Mouse (Mus musculus): ENCODE results near the gene Gm1673.
"Not testable (repeated sequence)": the region's sequence is repeated elsewhere in the genome, so short reads cannot be mapped to it uniquely, and the experiment has no call there.

The Gm1673 gene

GRCm38 (mm10) chr5:33983309-33984121 lies at the start of gene Gm1673:
Gm1673 (plus strand) TSS chr5:33983433.
- DNase-seq (ENCODE audit: low read depth, low spot score), result peak; percentile 72

DNA sequence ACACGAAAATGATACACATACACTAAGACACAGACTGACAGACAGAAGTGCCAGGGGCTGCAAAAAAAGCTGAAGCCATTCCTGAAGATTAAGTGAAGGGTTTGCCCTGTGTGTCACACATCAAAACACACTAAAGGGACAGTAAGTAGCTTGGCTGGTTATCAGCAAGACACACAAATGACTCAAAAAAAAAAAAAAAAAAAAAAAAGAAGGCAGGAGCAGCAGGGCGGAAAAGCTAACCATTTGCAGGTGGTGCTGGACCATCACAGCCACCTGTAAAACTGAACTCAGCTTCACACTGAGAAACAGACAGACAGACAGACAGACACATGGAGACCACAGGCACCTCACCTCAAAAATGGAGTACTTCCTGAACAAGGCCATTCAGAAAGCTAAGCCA lies 49.2 kb upstream of the Gm1673 start:
- DNase-seq (ENCODE audit: low read depth, low spot score), result no peak

GRCm38 (mm10) chr5:33934877-33935276 lies 48.4 kb upstream of the Gm1673 start:
- no peak for DNase-seq (ENCODE audit: low read depth, low spot score)

- no peak for DNase-seq (ENCODE audit: low read depth, low spot score)
Observed at GRCm38 (mm10) chr5:33935700-33936111, 47.5 kb upstream of the Gm1673 start.

DNA sequence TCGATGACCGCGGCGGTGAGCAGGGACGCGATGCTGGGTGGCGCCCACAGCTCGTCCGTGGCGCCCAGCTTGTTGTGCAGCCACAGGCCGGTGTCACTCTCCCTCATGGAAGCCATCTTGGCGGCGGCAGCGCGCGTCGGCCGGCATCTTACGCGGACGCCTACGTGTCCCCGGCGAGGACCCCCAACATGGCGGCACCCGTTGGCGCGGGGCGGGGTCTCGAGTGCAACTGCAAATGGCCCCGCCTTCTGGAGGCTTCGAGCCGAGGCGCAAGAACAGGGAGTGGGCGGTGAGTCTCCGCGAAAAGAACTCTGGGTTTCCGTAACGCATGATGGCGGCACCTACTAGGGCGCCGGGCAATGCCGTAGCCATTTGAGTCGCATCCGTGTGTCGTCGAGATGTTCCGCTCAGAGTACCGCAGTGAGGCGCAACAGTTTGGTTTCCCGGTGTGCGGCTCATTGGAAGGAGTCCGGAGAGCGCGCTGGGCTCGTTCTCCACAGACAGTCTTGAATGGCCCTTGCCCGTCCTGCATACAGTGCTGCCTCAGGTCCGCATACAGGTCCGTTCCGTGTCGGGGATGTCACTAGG lies 47.0 kb upstream of the Gm1673 start, which contains the start of gene Nelfa:
TSS of gene Nelfa (minus strand) at position 294 of the 588 bp plus-strand sequence.
- DNase-seq (ENCODE audit: low read depth, low spot score), result peak; percentile 97

DNA sequence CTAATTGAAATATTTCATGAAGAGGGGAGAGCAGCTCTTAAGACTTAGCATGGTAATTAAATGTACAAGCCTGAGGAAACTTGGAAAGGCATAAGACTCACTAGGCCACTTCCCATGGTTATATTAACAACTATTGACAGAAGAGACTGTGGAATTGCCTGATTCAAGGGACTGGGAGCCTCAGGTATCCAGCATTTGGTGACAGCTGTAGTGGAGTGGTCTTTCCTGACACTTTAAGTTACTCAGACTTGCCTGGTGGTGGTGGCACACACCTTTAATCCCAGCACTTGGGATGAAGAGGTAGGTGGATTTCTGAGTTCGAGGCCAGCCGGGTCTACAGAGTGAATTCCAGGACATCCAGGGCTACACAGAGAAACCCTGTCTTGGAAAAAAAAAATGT lies 46.0 kb upstream of the Gm1673 start:
- no peak for DNase-seq (ENCODE audit: low read depth, low spot score)

DNA sequence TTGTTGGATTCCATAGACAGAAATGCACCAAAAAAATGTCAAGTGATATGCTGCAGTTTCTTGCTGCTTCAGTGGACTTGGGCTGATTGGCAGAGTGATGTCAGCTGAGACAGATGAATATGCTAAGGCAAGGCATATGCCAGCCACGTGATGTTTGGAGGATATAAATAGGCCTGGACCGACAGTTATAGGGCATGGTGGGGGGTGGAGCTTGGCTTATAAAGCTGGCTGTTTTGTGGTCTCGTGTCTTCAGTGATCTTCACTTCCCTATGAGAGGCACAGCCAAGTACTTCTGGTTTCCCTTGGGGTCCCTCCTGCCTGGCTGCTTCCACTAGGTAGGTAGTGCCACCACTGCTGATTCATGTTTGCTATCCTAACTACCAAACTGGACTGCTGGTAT lies 44.8 kb upstream of the Gm1673 start:
- DNase-seq (ENCODE audit: low read depth, low spot score), result no peak

DNA sequence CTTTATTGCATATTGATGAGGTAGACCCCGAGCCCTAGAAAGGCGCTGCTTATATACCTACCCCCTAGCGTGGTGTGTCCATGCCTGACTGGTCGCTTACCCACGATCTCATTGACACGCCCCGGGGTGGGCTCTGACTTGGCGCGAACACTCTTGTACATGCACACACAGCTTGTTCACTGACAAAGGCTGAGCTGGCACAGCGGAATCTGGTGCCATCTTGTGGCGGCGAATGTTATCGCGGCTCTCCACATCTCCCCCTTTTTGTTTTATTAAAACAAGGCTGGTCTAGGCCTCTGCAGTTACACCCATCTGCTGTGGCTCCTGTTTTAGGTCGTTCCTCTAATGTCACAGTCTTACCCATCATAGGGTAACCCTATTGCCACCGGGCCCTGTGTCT lies 36.2 kb upstream of the Gm1673 start:
- not testable (repeated sequence) for DNase-seq (ENCODE audit: low read depth, low spot score)

- peak; percentile 19 for DNase-seq (ENCODE audit: low read depth, low spot score)
Observed at GRCm38 (mm10) chr5:33948314-33948713, 34.9 kb upstream of the Gm1673 start.

DNA sequence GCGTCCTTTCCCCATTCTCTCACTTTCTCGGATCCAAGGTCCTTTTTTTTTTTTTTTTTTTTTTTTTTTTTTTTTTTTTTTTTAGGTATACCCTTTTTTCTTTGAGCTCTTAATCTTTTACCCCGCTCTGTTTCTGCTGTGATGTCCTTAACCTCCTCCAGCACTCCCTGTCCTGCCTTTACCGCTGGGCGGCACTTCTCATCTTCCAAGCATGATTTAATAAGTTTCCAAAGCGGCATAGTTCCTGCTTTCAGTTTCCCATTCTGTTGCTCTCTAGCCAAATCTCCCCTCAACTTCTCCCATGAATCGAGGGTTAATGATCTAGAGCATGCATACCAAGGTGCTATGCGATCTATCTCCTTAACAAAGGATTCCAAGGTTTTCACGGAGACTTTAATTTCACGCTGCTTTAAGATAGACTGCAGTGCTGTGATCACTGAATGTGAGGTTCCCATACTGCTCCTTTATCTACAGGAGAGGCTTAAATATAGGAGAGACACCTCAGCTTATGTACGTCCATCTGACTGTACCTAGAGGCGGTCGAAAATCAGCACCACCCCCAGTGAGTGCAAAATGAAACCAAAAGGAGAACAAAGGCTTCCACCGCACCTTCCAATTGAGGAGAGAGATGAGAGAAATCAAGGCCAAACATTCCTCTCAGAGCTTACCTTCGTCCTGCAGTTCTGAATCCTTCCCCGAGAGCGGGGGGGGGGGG lies 29.6 kb upstream of the Gm1673 start:
- DNase-seq (ENCODE audit: low read depth, low spot score), result no peak

DNA sequence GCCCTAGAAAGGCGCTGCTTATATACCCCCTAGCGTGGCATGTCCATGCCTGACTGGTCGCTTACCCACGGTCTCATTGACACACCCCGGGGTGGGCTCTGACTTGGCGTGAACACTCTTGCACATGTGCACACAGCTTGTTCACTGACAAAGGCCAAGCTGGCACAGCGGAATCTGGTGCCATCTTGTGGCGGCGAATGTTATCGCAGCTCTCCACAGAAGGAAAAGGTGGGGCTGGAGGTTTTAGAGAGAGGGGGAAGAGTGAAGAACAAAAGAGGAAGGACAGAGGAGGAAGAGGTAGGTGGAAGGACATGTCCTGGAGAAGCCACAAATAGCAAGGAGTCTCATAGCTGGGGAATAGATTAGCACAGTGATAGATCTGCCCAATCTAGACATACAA lies 28.9 kb upstream of the Gm1673 start:
- peak; percentile 56 for DNase-seq (ENCODE audit: low read depth, low spot score)

GRCm38 (mm10) chr5:33955868-33956267 lies 27.4 kb upstream of the Gm1673 start:
- no peak for DNase-seq (ENCODE audit: low read depth, low spot score)

- DNase-seq (ENCODE audit: low read depth, low spot score), result no peak
Observed at GRCm38 (mm10) chr5:33959382-33959781, 23.9 kb upstream of the Gm1673 start.

DNA sequence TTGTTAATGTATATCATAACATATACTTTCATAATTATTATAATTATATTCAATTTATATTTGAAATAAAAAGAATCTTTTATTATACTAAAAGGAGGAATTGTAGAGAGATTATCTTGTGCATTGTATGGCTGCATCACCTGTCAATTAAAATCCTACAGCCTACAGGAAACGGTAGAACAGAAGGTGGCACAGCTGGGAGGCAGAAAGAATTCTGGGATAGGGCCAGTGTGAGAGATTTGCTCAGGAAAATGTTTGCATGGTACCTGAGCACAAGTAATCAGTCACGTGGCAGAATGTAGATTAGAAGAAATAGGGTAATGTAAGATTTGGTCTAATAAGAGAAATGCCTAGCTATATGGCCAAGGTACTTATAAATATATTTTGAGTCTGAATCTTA lies 8.5 kb upstream of the Gm1673 start:
- no peak for DNase-seq (ENCODE audit: low read depth, low spot score)

GRCm38 (mm10) chr5:33976267-33976666 lies 7.0 kb upstream of the Gm1673 start:
- no peak for DNase-seq (ENCODE audit: low read depth, low spot score)

- no peak for DNase-seq (ENCODE audit: low read depth, low spot score)
Observed at GRCm38 (mm10) chr5:33982731-33983259, 438 bp upstream of the Gm1673 start.

GRCm38 (mm10) chr5:33994671-33995625 lies 11.7 kb downstream of the Gm1673 start:
- no peak for DNase-seq (ENCODE audit: low read depth, low spot score)

DNA sequence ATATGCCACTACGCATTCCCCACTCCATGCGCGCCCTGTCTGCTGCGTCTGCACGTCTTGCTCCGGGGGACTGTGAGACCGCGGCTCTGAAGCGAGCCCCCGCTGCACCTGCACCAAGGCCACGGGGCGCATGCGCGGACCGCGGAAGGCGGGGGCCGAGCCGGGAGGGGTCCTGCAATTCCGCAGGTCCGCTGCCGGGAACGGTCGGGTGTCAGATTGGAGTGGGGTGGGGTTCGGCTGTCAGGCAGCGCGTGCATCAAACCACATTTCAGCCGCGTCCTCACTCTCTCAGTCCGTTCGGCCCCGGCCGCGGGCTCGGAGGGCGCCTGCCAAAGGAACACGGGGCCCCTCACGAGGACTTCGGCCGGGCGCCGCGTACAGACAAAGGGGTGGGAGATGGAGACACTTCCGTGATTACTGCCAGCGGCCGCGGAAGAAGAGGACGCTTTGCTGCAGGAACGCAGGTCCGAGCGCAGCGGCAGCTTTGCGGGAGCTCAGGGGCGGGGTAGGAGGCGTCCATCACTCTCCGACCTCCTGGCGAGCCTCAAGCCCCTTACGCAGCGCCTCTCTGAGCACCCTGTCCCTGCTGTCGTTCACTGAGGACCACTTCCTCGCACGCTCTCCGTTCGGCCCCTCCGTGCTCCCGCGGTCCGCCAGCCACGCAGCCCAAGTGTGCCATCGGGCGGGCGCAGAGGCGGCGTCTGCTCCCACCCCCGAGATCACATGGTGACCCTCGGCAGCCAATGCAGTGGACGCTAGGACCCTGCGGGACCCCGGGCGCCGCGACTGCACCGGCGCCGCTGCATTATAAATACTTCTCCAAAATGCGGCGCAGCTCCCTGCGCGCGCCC lies 12.8 kb downstream of the Gm1673 start, which contains the start of gene Nat8l:
TSS of gene Nat8l (plus strand) at position 142 of the 851 bp plus-strand sequence.
- peak; percentile 53 for DNase-seq (ENCODE audit: low read depth, low spot score)

- no peak for DNase-seq (ENCODE audit: low read depth, low spot score)
Observed at GRCm38 (mm10) chr5:33996694-33997045, 13.4 kb downstream of the Gm1673 start.
